Mouse (Mus musculus): Measurements from ENCODE around the gene Olfr918. TPM values are rescaled to one million over a fixed set of nuclear protein-coding genes. Genes with fewer than 3 reads are reported as not detected.

Olfr918 gene
- not detected for total RNA-seq (2021)

GRCm38 (mm10) chr9:38674501-38674900 lies at the start of gene Olfr918:
Olfr918 (minus strand) TSS chr9:38674601.
- no peak for DNase-seq (ENCODE audit: extremely low spot score in 1 of 2, low spot score in 2 of 2)
- intact Hi-C loops (cut with DNase I) = no loop called here

- intact Hi-C loops (cut with DNase I) = no loop called here
- no peak for DNase-seq (ENCODE audit: extremely low spot score in 1 of 2, low spot score in 2 of 2)
These were observed 49.6 kb upstream of the Olfr918 start for GRCm38 (mm10) chr9:38724044-38724443.

GRCm38 (mm10) chr9:38718927-38719441 lies 44.6 kb upstream of the Olfr918 start:
- DNase-seq (ENCODE audit: extremely low spot score in 1 of 2, low spot score in 2 of 2) = no peak
- intact Hi-C loops (cut with DNase I) = no loop called here

- intact Hi-C loops (cut with DNase I) = no loop called here
- no peak for DNase-seq (ENCODE audit: extremely low spot score in 1 of 2, low spot score in 2 of 2)
These were observed 43.7 kb upstream of the Olfr918 start, which contains the start of gene Vwa5a for GRCm38 (mm10) chr9:38718102-38718501. Vwa5a (plus strand) TSS chr9:38718268.

- no peak for DNase-seq (ENCODE audit: extremely low spot score in 1 of 2, low spot score in 2 of 2)
- intact Hi-C loops (cut with DNase I) = no loop called here
These were observed 1.5 kb downstream of the Olfr918 start for GRCm38 (mm10) chr9:38672887-38673286.

- intact Hi-C loops (cut with DNase I) = no loop called here
- DNase-seq (ENCODE audit: extremely low spot score in 1 of 2, low spot score in 2 of 2) = no peak
These were observed 8.7 kb downstream of the Olfr918 start, which contains the start of gene Olfr917 for GRCm38 (mm10) chr9:38665742-38666141. Olfr917 (minus strand) TSS chr9:38665842.

- no peak for DNase-seq (ENCODE audit: extremely low spot score in 1 of 2, low spot score in 2 of 2)
- intact Hi-C loops (cut with DNase I) = no loop called here
These were observed 14.6 kb downstream of the Olfr918 start, which contains the start of gene Olfr916 for GRCm38 (mm10) chr9:38659775-38660174. Olfr916 (minus strand) TSS chr9:38659875.

GRCm38 (mm10) chr9:38632406-38632805 lies 42.0 kb downstream of the Olfr918 start:
- intact Hi-C loops (cut with DNase I) = no loop called here
- no peak for DNase-seq (ENCODE audit: extremely low spot score in 1 of 2, low spot score in 2 of 2)

Other genes starting within 250 kb of the Olfr918 start
- gene Olfr901, start 245.1 kb downstream of the Olfr918 start, total RNA-seq (2021) = not detected
- gene Olfr902, start 226.9 kb downstream of the Olfr918 start, total RNA-seq (2021) = not detected
- gene Olfr904, start 211.5 kb downstream of the Olfr918 start, total RNA-seq (2021) = not detected
- gene Olfr905, start 203.5 kb downstream of the Olfr918 start, total RNA-seq (2021) = not detected
- gene Olfr906, start 187.5 kb downstream of the Olfr918 start, total RNA-seq (2021) = not detected
- gene Olfr907, start 178.8 kb downstream of the Olfr918 start, total RNA-seq (2021) = not detected
- gene Olfr911-ps1, start 153.0 kb downstream of the Olfr918 start, total RNA-seq (2021) = not detected
- not detected for gene Olfr910, start 136.8 kb downstream of the Olfr918 start, total RNA-seq (2021)
- not detected for gene Olfr912, start 94.4 kb downstream of the Olfr918 start, total RNA-seq (2021)
- not detected for gene Olfr913, start 81.8 kb downstream of the Olfr918 start, total RNA-seq (2021)
- gene Olfr914, start 69.5 kb downstream of the Olfr918 start, total RNA-seq (2021) = not detected
- not detected for gene Olfr916, start 14.7 kb downstream of the Olfr918 start, total RNA-seq (2021)
- not detected for gene Olfr917, start 8.8 kb downstream of the Olfr918 start, total RNA-seq (2021)
- gene Olfr919, start 29.1 kb upstream of the Olfr918 start, total RNA-seq (2021) = not detected
- 10 to 100 TPM in 1 of 2 experiments, 1 to 10 TPM in 1; 7.7 to 10.1 TPM for gene Vwa5a, start 43.7 kb upstream of the Olfr918 start, total RNA-seq (2021)
- gene Olfr920, start 77.7 kb upstream of the Olfr918 start, total RNA-seq (2021) = not detected
- gene Olfr921, start 98.5 kb upstream of the Olfr918 start, total RNA-seq (2021) = not detected
- not detected for gene Olfr922, start 140.0 kb upstream of the Olfr918 start, total RNA-seq (2021)
- not detected for gene Olfr923, start 151.9 kb upstream of the Olfr918 start, total RNA-seq (2021)
- gene Olfr924, start 169.8 kb upstream of the Olfr918 start, total RNA-seq (2021) = not detected
- gene Olfr26, start 180.5 kb upstream of the Olfr918 start, total RNA-seq (2021) = not detected
- not detected for gene Olfr926, start 202.5 kb upstream of the Olfr918 start, total RNA-seq (2021)